Mouse (Mus musculus) heart, embryonic 14.5 days (tissue): ENCODE results near the gene Plekhg5. TPM values are rescaled to one million over a fixed set of nuclear protein-coding genes. Genes with fewer than 3 reads are reported as not detected.

Experiments
- ATAC-seq: fragments of 200-750 bp; cut with Nextera tagmentation; 2 replicates; pipeline ENCODE4 v1.8.0; 2017; ENCODE audit warnings: low read depth, moderate TSS enrichment; ENCODE audit not compliant: insufficient number of reproducible peaks, insufficient read depth, low FRiP score
- H3K27ac ChIP-seq, 2 experiments: fragments of 200-500 bp in 1 of 2; fragments of 300-500 bp in 1 of 2; sonication (generic) in 1 of 2; replicated peaks in 1 of 2; 2 replicates each; pipeline ENCODE4 v1.5.1; 2012 to 2014; ENCODE audit warnings: low read depth in 2 of 2, low read length in 2 of 2, control low read depth in 1 of 2, mild to moderate bottlenecking in 1 of 2, mixed read lengths in 1 of 2; ENCODE audit not compliant: control insufficient read depth in 1 of 2, insufficient read depth in 1 of 2
- H3K27me3 ChIP-seq: fragments of 300-500 bp; sonication (generic); 2 replicates; pipeline ENCODE4 v1.6.1; 2014; ENCODE audit warnings: mild to moderate bottlenecking, low read length, control low read depth; ENCODE audit not compliant: control insufficient read depth, insufficient read depth
- H3K36me3 ChIP-seq: fragments of 300-500 bp; sonication (generic); 2 replicates; pipeline ENCODE4 v1.6.1; 2014; ENCODE audit warnings: mild to moderate bottlenecking, control low read depth, low read length, mixed read lengths; ENCODE audit not compliant: control insufficient read depth, insufficient read depth
- H3K4me1 ChIP-seq, 2 experiments: fragments of 200-500 bp in 1 of 2; fragments of 300-500 bp in 1 of 2; sonication (generic) in 1 of 2; 2 replicates each; pipeline ENCODE4 v1.6.1; 2012 to 2014; ENCODE audit warnings: low read length in 2 of 2, control low read depth in 1 of 2, mixed read lengths in 1 of 2; ENCODE audit not compliant: control insufficient read depth in 2 of 2, insufficient read depth in 2 of 2
- H3K4me2 ChIP-seq: fragments of 300-500 bp; sonication (generic); 2 replicates; pipeline ENCODE4 v1.6.1; 2014; ENCODE audit warnings: mild to moderate bottlenecking, low read length
- H3K4me3 ChIP-seq, 2 experiments: fragments of 200-500 bp in 1 of 2; fragments of 300-500 bp in 1 of 2; sonication (generic) in 1 of 2; 2 replicates each; pipeline ENCODE4 v1.5.1; 2012 to 2014; ENCODE audit warnings: low read length in 2 of 2, mild to moderate bottlenecking in 2 of 2, control low read depth in 1 of 2, low read depth in 1 of 2, moderate library complexity in 1 of 2; ENCODE audit not compliant: control insufficient read depth in 1 of 2, insufficient read depth in 1 of 2
- H3K9ac ChIP-seq: fragments of 300-500 bp; sonication (generic); 2 replicates; pipeline ENCODE4 v1.6.1; 2014; ENCODE audit warnings: mild to moderate bottlenecking, low read length
- H3K9me3 ChIP-seq: fragments of 300-500 bp; sonication (generic); 2 replicates; pipeline ENCODE4 v1.6.1; 2016; ENCODE audit warnings: low read length, control low read depth; ENCODE audit not compliant: control insufficient read depth
- WGBS: fragments of 180-500 bp; shearing (Covaris S2); extraction: QIAGEN DNeasy Blood & Tissue Kit; methylation state at CpG from one replicate; pipeline ENCODE4 v1.1.7; 2014; 5-methylcytosine and 5-hydroxymethylcytosine counted together
- polyA plus RNA-seq: library from polyadenylated mRNA; unstranded; fragments of >200 nt; fragmentation: Nextera tagmentation; extraction: Ambion mirVana; gene quantifications from 2 replicates; pipeline ENCODE4 v1.2.1, GENCODE M21; 2014

The Plekhg5 gene
- polyA plus RNA-seq, 1 experiment from 2014 or later = 8.6 TPM

DNA sequence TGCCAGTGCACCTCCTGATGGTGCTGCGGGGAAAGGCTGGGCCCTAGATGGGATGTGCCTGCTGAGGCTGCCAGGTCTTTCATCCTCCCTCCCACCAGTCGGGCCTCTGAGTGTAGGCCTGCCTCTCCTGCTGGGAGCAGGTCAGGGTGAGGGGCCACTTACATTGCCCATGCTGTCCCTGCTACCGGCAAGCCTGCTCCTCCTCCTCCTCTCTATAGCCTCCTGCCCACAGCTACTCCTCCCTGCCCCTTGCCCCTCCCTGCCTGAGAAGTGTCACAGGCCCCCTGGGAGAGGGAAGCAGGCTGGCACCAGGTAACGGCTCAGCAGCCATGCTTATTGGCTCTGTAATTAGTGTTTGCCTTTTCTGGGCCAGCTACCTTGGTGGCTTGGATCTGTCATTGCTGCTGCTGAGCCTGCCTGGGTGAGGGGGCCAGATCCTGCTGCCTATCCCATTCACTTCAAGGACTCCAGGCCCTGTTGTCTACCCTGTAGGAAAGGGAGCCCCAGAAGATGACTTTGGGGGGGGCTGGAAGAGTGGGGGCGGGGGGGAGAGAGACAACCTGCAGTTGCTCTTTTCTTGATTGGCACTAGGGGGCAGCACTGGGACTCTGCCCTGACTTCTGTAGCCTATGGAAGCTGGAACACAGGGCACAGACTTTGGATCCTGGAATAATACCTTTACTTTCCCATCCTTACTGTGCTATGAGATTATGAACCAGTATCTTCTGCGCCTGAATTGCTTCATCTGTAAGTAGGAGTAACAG lies 64.0 kb downstream of the Plekhg5 start:
- H3K36me3 ChIP-seq = no peaks in the 10 kb centered on the region
- H3K9me3 ChIP-seq = no peaks in the 10 kb centered on the region
- no peak overlapping the region for H3K4me2 ChIP-seq
- peaks cover 39% of the 10 kb centered on the region for H3K27me3 ChIP-seq
- WGBS = 37% methylated on average over 6 of the region's 6 CpGs
- no peak for ATAC-seq
- H3K27ac ChIP-seq = no peak overlapping the region
- H3K9ac ChIP-seq = no peak overlapping the region
- H3K4me1 ChIP-seq = peaks cover 0 to 20% of the 10 kb centered on the region in 2 experiments; a peak in 3 of 4 replicates
- no peak overlapping the region for H3K4me3 ChIP-seq

DNA sequence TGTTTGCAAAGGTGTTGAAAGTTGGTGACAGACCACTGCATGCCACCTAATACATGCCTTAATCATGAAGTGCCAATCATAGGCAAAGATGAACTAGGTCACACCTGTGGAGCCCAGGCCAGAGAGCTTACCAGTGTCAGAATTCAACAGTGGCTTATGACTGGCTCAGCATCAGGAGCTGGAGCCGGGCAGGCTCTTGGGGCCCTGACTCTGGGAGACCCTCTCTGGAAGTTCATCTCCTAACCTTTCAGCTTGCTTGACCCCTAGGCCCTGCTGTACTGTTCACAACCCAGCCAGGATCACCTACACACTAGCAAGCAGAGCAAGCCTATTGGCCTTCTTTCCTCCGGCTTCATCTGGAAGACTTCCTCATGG lies 64.6 kb downstream of the Plekhg5 start:
- WGBS = 85% methylated on average over 2 of the region's 2 CpGs
- H3K4me2 ChIP-seq = no peak overlapping the region
- H3K27ac ChIP-seq = no peak overlapping the region
- no peak for ATAC-seq
- peaks cover 0 to 14% of the 10 kb centered on the region in 2 experiments; a peak in 3 of 4 replicates for H3K4me1 ChIP-seq
- H3K27me3 ChIP-seq = peaks cover 38% of the 10 kb centered on the region
- no peak overlapping the region for H3K4me3 ChIP-seq
- no peaks in the 10 kb centered on the region for H3K36me3 ChIP-seq
- H3K9me3 ChIP-seq = no peaks in the 10 kb centered on the region
- no peak overlapping the region for H3K9ac ChIP-seq

DNA sequence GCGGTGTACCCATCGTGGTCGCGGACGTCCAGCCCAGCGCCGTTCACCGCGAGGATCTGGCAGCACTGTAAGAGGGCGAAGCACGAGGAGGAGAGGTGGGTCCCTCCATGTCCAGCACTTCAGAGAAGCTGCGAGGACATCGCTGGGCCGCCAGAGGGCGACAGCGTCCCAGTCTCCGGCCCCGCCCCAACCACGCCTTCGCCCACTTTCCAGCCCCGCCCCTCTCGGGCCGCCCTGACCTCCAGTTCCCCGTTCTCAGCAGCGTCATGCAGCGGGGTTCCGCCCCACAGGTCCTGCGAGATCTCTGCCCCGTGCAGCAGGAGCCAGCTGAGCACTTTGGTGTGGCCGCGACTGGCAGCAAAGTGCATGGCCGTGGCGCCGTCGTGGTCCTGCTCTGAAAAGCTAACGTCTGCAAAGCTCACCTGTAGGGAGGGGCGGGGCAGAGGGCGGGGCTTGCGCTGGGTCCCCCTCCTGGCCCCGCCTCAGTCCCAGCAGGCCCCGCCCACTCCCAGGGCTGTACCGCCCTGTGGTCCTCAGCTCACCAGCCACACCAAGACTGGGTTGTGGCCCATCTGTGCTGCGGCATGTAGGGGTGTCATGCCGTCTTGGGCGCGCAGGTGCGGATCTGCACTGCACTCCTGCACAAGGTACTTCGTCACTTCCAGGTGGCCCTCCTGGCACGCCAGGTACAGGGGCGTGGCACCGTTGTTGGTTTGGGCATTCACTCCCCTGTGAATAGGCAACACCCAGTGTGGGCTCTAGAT lies 66.4 kb downstream of the Plekhg5 start:
- peaks cover 0 to 9% of the 10 kb centered on the region in 2 experiments; a peak in 2 of 4 replicates for H3K4me1 ChIP-seq
- H3K9me3 ChIP-seq = no peaks in the 10 kb centered on the region
- ATAC-seq = peak; percentile 84
- H3K4me2 ChIP-seq = peak overlapping the region; percentile 76
- H3K27ac ChIP-seq = no peak overlapping the region
- H3K4me3 ChIP-seq = peak overlapping the region; percentile 43 to 49
- no peak overlapping the region for H3K9ac ChIP-seq
- no peaks in the 10 kb centered on the region for H3K36me3 ChIP-seq
- 4% methylated on average over 48 of the region's 51 CpGs for WGBS
- peaks cover 23% of the 10 kb centered on the region for H3K27me3 ChIP-seq

DNA sequence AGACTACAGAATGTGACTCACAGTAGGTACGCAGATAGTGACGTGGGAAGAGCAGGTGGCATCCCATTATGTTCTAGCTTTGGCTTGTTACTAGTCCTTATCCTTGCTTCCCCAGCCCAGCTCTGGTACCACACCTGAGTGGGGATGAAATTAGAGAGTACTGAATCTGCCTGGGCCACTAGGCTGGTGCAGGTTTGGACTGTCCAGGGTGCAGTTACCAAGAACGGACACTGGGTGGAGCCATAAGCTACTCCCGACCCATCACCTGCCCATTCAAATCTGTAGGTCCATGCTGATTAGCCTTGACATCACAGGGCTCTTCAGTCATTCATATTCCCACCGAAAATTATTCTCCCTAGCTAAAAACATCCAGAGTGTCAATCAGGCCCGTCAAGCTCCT lies 68.1 kb downstream of the Plekhg5 start:
- peaks cover 0 to 9% of the 10 kb centered on the region in 2 experiments; a peak in 2 of 4 replicates for H3K4me1 ChIP-seq
- no peak for ATAC-seq
- no peak overlapping the region for H3K27ac ChIP-seq
- H3K27me3 ChIP-seq = peaks cover 14% of the 10 kb centered on the region
- 29% methylated on average over 6 of the region's 6 CpGs for whole genome bisulfite sequencing
- no peak overlapping the region for H3K4me2 ChIP-seq
- H3K4me3 ChIP-seq = no peak overlapping the region
- no peak overlapping the region for H3K9ac ChIP-seq
- no peaks in the 10 kb centered on the region for H3K36me3 ChIP-seq
- H3K9me3 ChIP-seq = no peaks in the 10 kb centered on the region

DNA sequence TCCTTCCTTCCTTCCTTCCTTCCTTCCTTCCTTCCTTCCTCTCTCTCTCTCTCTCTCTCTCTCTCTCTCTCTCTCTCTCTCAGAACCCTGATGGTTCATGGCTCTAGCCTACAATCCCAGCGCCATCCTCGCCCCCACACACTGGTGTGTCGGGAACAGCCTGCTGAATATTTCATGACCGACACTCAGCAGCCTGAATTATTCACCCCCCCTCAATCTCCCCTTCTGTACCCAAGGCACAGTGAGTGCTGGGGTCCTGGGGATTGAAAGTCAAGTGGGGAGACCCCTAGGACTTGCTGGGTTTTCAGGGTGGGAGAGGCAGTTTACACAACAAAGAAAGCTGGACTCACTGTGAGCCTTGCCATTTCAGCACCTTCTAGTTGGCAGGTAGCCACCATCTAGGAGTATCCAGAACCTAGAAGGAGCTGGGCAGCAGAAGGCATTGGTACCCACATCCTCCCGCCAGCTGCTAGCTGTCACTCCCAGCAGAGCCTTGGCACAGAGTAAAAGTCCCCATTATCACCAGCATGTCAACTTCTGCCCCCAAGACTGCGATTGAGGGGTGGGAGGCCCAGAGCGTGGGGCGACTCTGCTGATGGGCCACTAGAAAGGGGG lies 69.3 kb downstream of the Plekhg5 start:
- no peak overlapping the region for H3K4me3 ChIP-seq
- H3K9ac ChIP-seq = no peak overlapping the region
- no peaks in the 10 kb centered on the region for H3K9me3 ChIP-seq
- no peaks in the 10 kb centered on the region for H3K36me3 ChIP-seq
- no peak for ATAC-seq
- no peak overlapping the region for H3K27ac ChIP-seq
- H3K27me3 ChIP-seq = peaks cover 19% of the 10 kb centered on the region
- peaks cover 0 to 9% of the 10 kb centered on the region in 2 experiments; a peak in 2 of 4 replicates for H3K4me1 ChIP-seq
- no peak overlapping the region for H3K4me2 ChIP-seq
- WGBS = 66% methylated on average over 8 of the region's 8 CpGs

DNA sequence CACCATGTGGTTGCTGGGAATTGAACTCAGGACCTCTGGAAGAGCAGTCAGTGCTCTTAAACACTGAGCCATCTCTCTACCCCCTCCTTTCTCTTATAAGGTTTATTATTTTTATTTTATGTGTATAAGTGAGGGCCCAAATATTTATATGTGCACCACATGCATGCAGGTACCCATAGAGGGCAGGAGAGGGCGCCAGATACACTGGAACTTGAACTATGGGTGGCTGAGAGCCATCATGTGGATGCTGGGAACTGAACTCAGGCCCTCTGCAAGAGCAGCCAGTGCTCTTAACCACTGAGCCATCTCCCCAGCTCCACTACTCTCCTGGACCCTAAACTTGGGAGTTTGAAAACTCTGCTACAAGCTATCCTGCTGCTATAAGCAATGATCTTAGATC lies 71.3 kb downstream of the Plekhg5 start:
- no peak overlapping the region for H3K4me3 ChIP-seq
- peaks cover 17% of the 10 kb centered on the region for H3K27me3 ChIP-seq
- ATAC-seq = no peak
- no peak overlapping the region for H3K27ac ChIP-seq
- peaks cover 0 to 4% of the 10 kb centered on the region in 2 experiments; a peak in 2 of 4 replicates for H3K4me1 ChIP-seq
- no peaks in the 10 kb centered on the region for H3K36me3 ChIP-seq
- no peak overlapping the region for H3K4me2 ChIP-seq
- no peaks in the 10 kb centered on the region for H3K9me3 ChIP-seq
- no peak overlapping the region for H3K9ac ChIP-seq
- 25% methylated on average over 1 of the region's 1 CpGs for WGBS

DNA sequence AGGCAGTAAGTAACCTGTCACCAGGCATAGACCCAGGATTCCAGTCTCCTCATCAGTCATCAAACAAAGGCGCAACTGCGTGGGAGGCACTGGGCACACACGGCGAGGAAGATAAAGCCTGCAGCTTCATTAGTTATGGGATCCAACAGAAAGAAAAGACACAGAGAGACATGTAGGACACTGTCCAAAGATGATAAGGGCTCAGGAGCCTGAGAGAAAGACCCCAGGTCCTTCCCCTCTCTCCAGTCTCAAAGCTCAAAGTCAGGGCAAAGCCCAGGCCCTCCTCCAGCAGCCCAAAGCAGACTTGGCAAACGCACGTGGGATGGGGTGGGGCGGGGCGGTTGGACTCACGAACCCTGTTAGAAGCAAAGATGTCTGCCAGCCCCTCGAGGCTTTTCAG lies 73.2 kb downstream of the Plekhg5 start:
- Histone ChIP-seq H3K4me3 (no peak overlapping the region), H3K27ac (no peak overlapping the region), H3K9ac (no peak overlapping the region), H3K36me3 (no peaks in the 10 kb centered on the region), H3K27me3 (peaks cover 26% of the 10 kb centered on the region), H3K9me3 (no peaks in the 10 kb centered on the region), H3K4me1 (no peaks in the 10 kb centered on the region), H3K4me2 (no peak overlapping the region)
- ATAC-seq = no peak
- WGBS = 66% methylated on average over 10 of the region's 10 CpGs
